Mouse (Mus musculus): ENCODE data around the gene Tmem209.

The Tmem209 gene

GRCm38 (mm10) chr6:30509265-30510239 lies at the start of gene Tmem209, which contains the start of gene Ssmem1:
Gene Tmem209 (minus strand): TSS chr6:30509783.
Gene Ssmem1 (plus strand): TSS chr6:30509849.
- peak; percentile 98 for DNase-seq

DNA sequence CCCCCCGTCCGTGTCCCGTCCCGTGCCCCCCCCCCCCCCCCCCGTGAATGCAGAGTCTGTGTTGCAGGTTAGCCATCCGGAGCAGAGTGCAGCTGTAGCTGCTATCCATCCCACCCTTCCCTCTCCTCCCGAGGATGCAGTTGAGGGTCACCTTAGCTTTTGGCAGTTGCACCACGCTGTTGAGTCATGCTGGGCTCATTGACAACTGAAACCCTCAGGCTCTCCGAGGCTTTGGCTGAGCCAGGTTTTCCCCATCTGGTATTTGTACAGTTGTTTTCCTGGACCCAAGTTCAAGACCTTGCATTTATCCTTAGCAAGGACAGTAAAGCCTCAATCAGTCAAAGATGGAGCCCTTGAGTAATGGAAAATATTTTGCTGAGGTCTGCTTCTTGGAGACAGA lies 46.5 kb upstream of the Tmem209 start:
- no peak for DNase-seq

- no peak for DNase-seq
These were observed 45.1 kb upstream of the Tmem209 start for GRCm38 (mm10) chr6:30554621-30555170.

DNA sequence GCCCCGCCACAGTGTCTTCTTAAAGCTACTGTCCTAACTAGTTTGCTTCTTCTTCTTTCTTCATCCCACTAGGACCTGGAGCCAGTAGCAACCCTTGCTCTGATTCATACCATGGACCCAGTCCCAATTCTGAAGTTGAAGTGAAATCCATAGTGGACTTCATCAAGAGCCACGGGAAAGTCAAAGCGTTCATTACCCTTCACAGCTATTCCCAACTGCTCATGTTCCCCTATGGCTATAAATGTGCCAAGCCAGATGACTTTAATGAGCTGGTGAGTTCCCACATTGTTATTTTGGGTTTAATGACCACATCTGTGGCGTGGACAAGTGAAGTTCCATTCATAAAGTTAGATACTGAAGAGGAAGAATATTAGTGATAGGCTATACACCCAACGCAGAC lies 44.5 kb upstream of the Tmem209 start:
- no peak for DNase-seq

DNA sequence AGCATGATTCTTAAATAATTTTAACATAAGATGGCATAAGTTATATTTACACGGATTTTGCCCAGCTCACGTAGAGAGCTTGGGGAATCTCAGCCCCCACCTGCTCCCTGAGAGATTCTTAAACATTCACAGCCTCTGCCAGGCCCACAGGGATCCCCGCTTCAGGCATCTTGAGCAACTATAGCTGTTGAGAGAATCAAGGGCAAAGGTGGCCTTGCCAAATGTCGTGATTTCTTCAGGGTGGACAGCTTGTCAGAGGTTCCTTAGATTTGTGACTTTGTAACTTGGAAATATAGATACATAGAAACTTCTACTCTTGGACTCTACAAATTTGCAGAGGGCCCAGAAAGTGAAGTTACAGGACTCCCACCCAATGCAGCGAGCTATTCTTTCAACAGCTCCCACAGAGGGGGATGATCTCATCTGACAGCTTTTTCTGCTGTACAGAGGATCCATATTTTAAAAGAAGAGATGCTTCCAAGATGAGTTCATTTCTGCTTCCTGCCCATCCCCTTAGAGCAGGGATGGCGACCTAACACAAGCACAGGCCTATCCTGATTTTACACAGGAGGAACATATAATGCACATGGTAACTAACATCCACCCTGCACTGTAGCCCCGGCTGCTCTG lies 43.9 kb upstream of the Tmem209 start:
- DNase-seq, result no peak

DNA sequence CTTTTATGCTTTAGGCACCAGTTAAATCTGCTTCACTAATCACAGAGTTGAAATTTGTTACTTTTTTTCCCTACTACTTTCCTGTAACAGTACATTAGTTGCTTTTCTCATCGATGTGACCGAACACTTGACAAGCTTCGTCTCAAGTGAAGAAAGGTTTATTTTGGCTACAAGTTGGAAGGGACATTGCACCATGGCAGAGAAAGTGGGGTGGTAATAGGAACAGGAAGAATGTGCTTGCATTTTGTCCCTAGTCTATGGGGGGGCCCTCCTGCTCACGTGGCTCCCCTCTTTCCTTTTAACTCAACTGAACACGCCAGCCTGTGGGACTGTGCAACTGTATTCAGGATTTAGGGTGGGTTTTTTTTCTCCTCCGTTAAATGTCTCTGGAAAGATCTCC lies 43.0 kb upstream of the Tmem209 start:
- no peak for DNase-seq

DNA sequence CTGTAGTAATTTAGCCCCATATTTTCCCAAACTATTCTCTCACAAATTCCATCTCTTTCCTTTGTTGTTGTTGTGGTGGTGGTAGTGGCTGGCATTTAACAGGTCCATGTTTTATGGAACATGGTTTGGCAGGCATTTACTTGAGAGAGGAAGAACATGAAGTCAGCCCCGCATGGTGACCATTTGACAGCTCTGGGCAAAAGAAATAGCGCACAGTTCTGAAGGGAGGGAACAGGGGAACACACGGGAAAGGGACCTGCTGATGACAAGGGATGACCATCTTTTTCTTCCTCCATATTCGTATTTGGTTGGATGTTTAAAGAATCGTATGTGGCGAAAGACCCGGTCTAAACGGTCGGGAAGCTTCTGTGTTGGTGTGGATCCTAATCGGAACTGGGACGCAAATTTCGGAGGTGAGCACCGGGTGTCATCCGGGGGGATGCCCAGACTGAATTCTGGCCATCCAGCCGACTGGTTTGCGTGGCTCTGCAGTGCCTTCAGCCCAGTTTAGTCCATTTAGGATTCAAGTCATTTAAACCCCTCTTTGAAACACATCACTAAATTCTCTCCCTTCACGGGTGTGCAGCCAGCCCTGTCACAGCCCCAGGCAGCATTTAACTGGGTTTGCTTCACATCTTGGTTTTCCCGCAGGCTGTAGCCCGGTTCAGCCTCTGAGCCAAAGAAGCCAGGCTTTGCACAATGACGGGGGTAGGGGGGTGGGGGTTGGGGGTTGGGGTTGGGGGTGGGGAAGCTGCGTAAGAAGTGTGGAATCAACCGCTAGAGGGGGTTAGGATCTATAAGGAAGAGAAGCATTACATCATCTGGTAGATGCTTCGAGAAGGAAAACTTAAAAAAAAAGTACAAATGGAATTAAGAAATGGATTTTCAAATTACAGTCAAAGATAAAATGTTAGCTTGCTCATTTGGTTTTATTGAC lies 42.3 kb upstream of the Tmem209 start:
- peak; percentile 39 for DNase-seq

GRCm38 (mm10) chr6:30551193-30551515 lies 41.6 kb upstream of the Tmem209 start:
- DNase-seq, result no peak

- DNase-seq, result no peak
These were observed 41.1 kb upstream of the Tmem209 start for GRCm38 (mm10) chr6:30550496-30551192.

GRCm38 (mm10) chr6:30549231-30549761 lies 39.7 kb upstream of the Tmem209 start:
- no peak for DNase-seq

GRCm38 (mm10) chr6:30547656-30548306 lies 38.2 kb upstream of the Tmem209 start:
- peak; percentile 34 for DNase-seq

GRCm38 (mm10) chr6:30547274-30547645 lies 37.7 kb upstream of the Tmem209 start:
- peak; percentile 58 for DNase-seq

DNA sequence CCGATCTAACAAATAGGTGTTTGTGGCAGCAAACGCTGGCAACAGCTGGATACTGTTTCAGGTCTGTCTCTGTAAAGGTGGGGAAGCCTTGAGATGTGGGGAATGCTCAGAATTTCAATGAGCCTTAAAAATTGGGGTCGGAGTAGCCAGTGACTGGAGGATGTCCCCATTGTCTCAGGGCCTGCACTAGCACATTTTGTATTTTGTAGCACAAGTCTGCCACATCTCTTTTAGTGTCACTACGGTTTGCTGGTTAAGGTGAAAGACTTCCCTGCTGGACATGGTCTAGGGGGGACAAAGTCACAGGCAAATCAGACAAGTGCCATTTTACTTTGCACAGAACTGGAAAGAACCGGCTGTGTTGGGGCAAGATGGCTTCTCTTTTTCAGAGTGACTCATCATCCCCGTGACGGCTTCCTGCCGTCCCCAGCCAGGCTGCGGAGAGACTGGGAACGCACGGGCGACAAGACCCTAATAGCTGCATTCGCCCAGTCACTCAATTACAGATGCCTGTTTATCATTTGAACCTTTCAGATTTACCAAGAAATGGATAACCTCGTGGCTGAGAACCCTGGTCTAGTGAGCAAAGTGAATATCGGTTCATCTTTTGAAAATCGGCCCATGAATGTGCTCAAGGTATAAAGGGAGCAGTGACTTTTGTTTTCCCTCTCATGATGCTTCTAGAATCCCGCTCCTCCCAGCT lies 37.1 kb upstream of the Tmem209 start:
- DNase-seq, result peak; percentile 40

DNA sequence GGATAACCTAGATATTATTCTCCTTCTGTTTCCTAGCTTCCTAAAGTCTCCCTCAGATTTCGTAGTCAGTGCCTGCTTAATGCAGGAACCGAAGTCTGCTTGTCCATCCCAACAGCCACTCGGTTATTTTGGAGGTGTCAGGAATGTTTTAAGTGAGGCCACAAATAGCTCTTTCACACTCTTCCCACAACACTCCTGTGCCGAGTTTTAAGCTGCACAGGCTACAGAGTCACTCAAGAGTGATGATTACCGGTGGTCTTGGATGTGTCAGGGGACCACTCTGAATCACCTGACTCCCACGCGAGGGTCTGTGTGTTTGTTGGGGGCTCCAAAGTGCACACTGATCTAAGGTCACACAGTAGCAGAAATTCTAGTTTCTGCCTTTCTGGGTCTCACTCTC lies 36.1 kb upstream of the Tmem209 start:
- DNase-seq, result no peak

DNA sequence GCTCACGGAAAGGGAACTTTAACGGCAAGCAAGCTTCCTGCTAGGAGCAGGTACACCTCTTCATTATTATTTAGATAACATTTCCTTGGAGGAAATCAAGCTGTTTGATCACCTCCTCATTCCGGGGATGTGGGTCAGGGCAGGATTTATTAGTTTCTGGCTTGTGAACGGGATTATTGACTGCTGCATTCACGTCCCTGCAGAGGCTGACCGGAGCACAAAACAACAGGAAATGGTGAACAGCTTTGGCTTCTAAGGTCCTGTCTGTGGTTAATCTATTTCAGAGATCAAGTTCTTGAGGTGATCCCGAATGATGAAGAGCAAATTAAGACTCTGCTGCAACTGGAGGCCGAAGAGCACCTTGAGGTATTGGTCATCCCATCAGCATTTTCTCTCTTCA lies 34.3 kb upstream of the Tmem209 start:
- DNase-seq, result no peak

GRCm38 (mm10) chr6:30543077-30543476 lies 33.5 kb upstream of the Tmem209 start:
- DNase-seq, result no peak

DNA sequence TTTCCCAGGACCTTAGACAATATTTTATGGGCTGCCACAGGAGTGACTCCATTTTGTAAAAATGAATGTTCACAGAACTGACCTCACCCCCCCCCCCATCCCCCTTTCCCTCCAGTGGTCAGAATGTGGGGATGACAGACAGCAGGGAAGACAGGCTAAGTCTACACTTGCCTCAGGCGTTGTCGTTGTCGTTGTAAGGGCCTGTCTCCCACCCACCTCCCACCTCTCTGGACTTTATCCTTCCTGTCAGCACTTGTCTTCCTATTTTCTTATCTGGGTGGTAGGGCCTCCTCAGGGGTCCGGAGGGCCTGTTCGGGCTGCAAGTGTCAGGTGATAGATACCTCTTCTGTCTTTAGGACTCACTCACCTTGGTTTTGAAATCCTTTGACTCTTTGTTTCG lies 32.7 kb upstream of the Tmem209 start:
- DNase-seq, result no peak

DNA sequence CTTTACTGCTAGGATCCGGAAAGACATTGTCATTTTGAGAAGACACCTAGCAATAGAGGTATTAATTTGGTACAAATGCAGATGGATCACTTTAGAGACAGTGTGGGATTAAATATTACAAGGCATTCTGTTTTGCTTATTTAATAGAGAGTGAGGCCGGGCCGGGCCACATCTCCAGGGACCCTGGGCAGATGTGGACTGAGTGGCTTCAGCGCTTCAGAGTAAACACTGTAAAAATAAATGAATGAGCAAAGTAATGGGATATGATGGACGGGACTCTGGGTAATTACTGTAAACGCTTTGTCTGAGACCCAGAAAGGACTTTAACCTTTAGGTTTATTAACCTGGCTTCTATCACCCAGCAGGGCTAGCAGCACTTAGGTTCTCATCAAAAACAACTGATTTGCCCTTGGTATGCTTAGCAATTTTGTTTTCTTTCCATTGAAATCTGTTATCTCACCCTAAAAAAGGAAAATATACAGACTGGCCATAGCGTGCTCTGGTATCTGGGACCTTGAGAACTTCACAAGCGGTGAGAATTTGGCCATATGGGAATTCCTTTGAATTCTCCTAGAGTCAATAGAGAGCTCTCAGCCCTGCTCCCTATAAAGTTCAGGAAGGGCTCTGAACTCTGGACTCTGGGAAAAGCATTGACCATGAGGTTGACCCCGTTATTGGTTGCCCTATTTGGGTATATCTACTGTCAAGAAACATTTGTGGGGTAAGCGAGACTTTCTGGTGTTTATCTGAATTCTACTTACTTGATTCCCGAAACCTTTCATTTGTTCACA lies 31.6 kb upstream of the Tmem209 start, which contains the start of gene Cpa2:
Cpa2 (plus strand) TSS at position 574 of the 791 bp plus-strand sequence.
- no peak for DNase-seq

GRCm38 (mm10) chr6:30538800-30539199 lies 29.2 kb upstream of the Tmem209 start:
- DNase-seq, result no peak

GRCm38 (mm10) chr6:30538240-30538639 lies 28.7 kb upstream of the Tmem209 start:
- no peak for DNase-seq

All from cerebellum, adult 9-11 months (tissue).